Mouse (Mus musculus): ENCODE data around the gene Apoa1. TPM values are rescaled to one million over a fixed set of nuclear protein-coding genes. Genes with fewer than 3 reads are reported as not detected.

The Apoa1 gene
- polyA plus RNA-seq, 1 experiment, result not detected

GRCm38 (mm10) chr9:46198461-46198860 is 29.9 kb upstream of the Apoa1 start:
- H3K4me3 ChIP-seq, result no peak overlapping the region
- no peak overlapping the region for H3ac ChIP-seq (ENCODE audit: control insufficient read depth, insufficient read length)
- H3K27me3 ChIP-seq (ENCODE audit: control insufficient read depth, insufficient read depth, insufficient read length), result no peaks in the 10 kb centered on the region
- TF ChIP-seq TCF3 (IDR thresholded peaks at IDR 0.05; ENCODE audit: insufficient read length, low read depth) (no peak), MYOD1 (IDR thresholded peaks at IDR 0.05; ENCODE audit: control insufficient read depth in 1 of 3, insufficient read length in 2 of 3, low read depth in 2 of 3) (peak in 1 of 3 experiments; percentile 5), MAX (IDR thresholded peaks at IDR 0.05; ENCODE audit: low read depth) (no peak)
- H3K4me2 ChIP-seq (ENCODE audit: low read depth), result no peak overlapping the region
- no peaks in the 10 kb centered on the region for H3K79me2 ChIP-seq (ENCODE audit: control insufficient read depth, insufficient read depth)
- peaks cover 21% of the 10 kb centered on the region for H3K36me3 ChIP-seq (ENCODE audit: control insufficient read depth, insufficient read depth)

- Histone ChIP-seq H3K4me2 (ENCODE audit: low read depth) (no peak overlapping the region), H3K36me3 (ENCODE audit: control insufficient read depth, insufficient read depth) (peaks cover 21% of the 10 kb centered on the region), H3K79me2 (ENCODE audit: control insufficient read depth, insufficient read depth) (no peaks in the 10 kb centered on the region), H3K27me3 (ENCODE audit: control insufficient read depth, insufficient read depth, insufficient read length) (no peaks in the 10 kb centered on the region), H3K4me3 (no peak overlapping the region), H3ac (ENCODE audit: control insufficient read depth, insufficient read length) (no peak overlapping the region)
- TF ChIP-seq POLR2A (IDR thresholded peaks at IDR 0.05; ENCODE audit: insufficient read length, low read depth) (no peak), POLR2AphosphoS2 (IDR thresholded peaks at IDR 0.05; ENCODE audit: insufficient read length, low read depth) (no peak), TCF12 (IDR thresholded peaks at IDR 0.05; ENCODE audit: insufficient read depth, poor library complexity, severe bottlenecking) (no peak), SRF (IDR thresholded peaks at IDR 0.05; ENCODE audit: control insufficient read depth, insufficient read length, low read depth) (no peak), CEBPB (IDR thresholded peaks at IDR 0.05; ENCODE audit: insufficient read depth, poor library complexity, severe bottlenecking) (no peak), MYOG (IDR thresholded peaks at IDR 0.05; ENCODE audit: control insufficient read depth in 1 of 3, insufficient read depth in 1 of 3, insufficient read length in 2 of 3, low read depth in 2 of 3) (no peak), USF1 (IDR thresholded peaks at IDR 0.05; ENCODE audit: low read depth) (no peak)
These were observed 29.4 kb upstream of the Apoa1 start for GRCm38 (mm10) chr9:46198936-46199335.

- TF ChIP-seq MYOG (IDR thresholded peaks at IDR 0.05; ENCODE audit: control insufficient read depth in 1 of 3, insufficient read depth in 1 of 3, insufficient read length in 2 of 3, low read depth in 2 of 3), result no peak
- no peak for TF ChIP-seq POLR2AphosphoS2 (IDR thresholded peaks at IDR 0.05; ENCODE audit: insufficient read length, low read depth)
- no peak for TF ChIP-seq USF1 (IDR thresholded peaks at IDR 0.05; ENCODE audit: low read depth)
- Histone ChIP-seq H3K4me2 (ENCODE audit: low read depth) (no peak overlapping the region), H3K36me3 (ENCODE audit: control insufficient read depth, insufficient read depth) (peaks cover 21% of the 10 kb centered on the region), H3K27me3 (ENCODE audit: control insufficient read depth, insufficient read depth, insufficient read length) (no peaks in the 10 kb centered on the region), H3K79me2 (ENCODE audit: control insufficient read depth, insufficient read depth) (no peaks in the 10 kb centered on the region), H3ac (ENCODE audit: control insufficient read depth, insufficient read length) (no peak overlapping the region), H3K4me3 (no peak overlapping the region)
These were observed 28.8 kb upstream of the Apoa1 start for GRCm38 (mm10) chr9:46199609-46200008.

GRCm38 (mm10) chr9:46206834-46207500 is 21.4 kb upstream of the Apoa1 start:
- no peaks in the 10 kb centered on the region for H3K27me3 ChIP-seq (ENCODE audit: control insufficient read depth, insufficient read depth, insufficient read length)
- no peak overlapping the region for H3K4me3 ChIP-seq
- H3K36me3 ChIP-seq (ENCODE audit: control insufficient read depth, insufficient read depth), result peaks cover 7% of the 10 kb centered on the region
- H3K4me2 ChIP-seq (ENCODE audit: low read depth), result peak overlapping the region; percentile 8
- H3K79me2 ChIP-seq (ENCODE audit: control insufficient read depth, insufficient read depth), result no peaks in the 10 kb centered on the region
- TF ChIP-seq REST (IDR thresholded peaks at IDR 0.05; ENCODE audit: insufficient read depth, insufficient read length) (no peak), MAX (IDR thresholded peaks at IDR 0.05; ENCODE audit: low read depth) (no peak), E2F4 (IDR thresholded peaks at IDR 0.05; ENCODE audit: insufficient read depth) (no peak), CEBPB (IDR thresholded peaks at IDR 0.05; ENCODE audit: insufficient read depth, poor library complexity, severe bottlenecking) (no peak), TCF12 (IDR thresholded peaks at IDR 0.05; ENCODE audit: insufficient read depth, poor library complexity, severe bottlenecking) (no peak), MYOD1 (IDR thresholded peaks at IDR 0.05; ENCODE audit: control insufficient read depth in 1 of 3, insufficient read length in 2 of 3, low read depth in 2 of 3) (no peak), POLR2AphosphoS2 (IDR thresholded peaks at IDR 0.05; ENCODE audit: insufficient read length, low read depth) (no peak)
- H3ac ChIP-seq (ENCODE audit: control insufficient read depth, insufficient read length), result no peak overlapping the region

- Histone ChIP-seq H3ac (ENCODE audit: control insufficient read depth, insufficient read length) (no peak overlapping the region), H3K4me2 (ENCODE audit: low read depth) (no peak overlapping the region), H3K27me3 (ENCODE audit: control insufficient read depth, insufficient read depth, insufficient read length) (no peaks in the 10 kb centered on the region), H3K4me3 (no peak overlapping the region), H3K79me2 (ENCODE audit: control insufficient read depth, insufficient read depth) (no peaks in the 10 kb centered on the region), H3K36me3 (ENCODE audit: control insufficient read depth, insufficient read depth) (peaks cover 3% of the 10 kb centered on the region)
- TF ChIP-seq SRF (IDR thresholded peaks at IDR 0.05; ENCODE audit: control insufficient read depth, insufficient read length, low read depth), result no peak
- TF ChIP-seq MAX (IDR thresholded peaks at IDR 0.05; ENCODE audit: low read depth), result no peak
- TF ChIP-seq POLR2AphosphoS2 (IDR thresholded peaks at IDR 0.05; ENCODE audit: insufficient read length, low read depth), result no peak
- no peak for TF ChIP-seq MYOD1 (IDR thresholded peaks at IDR 0.05; ENCODE audit: control insufficient read depth in 1 of 3, insufficient read length in 2 of 3, low read depth in 2 of 3)
- TF ChIP-seq TCF3 (IDR thresholded peaks at IDR 0.05; ENCODE audit: insufficient read length, low read depth), result no peak
- TF ChIP-seq TCF12 (IDR thresholded peaks at IDR 0.05; ENCODE audit: insufficient read depth, poor library complexity, severe bottlenecking), result no peak
- TF ChIP-seq USF1 (IDR thresholded peaks at IDR 0.05; ENCODE audit: low read depth), result no peak
- no peak for TF ChIP-seq MYOG (IDR thresholded peaks at IDR 0.05; ENCODE audit: control insufficient read depth in 1 of 3, insufficient read depth in 1 of 3, insufficient read length in 2 of 3, low read depth in 2 of 3)
- TF ChIP-seq REST (IDR thresholded peaks at IDR 0.05; ENCODE audit: insufficient read depth, insufficient read length), result no peak
- TF ChIP-seq POLR2A (IDR thresholded peaks at IDR 0.05; ENCODE audit: insufficient read length, low read depth), result no peak
These were observed 20.9 kb upstream of the Apoa1 start for GRCm38 (mm10) chr9:46207501-46207869.
